Mouse (Mus musculus): ENCODE measurements around the gene Ppp2r3c.

GRCm38 (mm10) chr12:55325702-55326101, 22.9 kb upstream of the Ppp2r3c start:
- no peak for TF ChIP-seq CTCF (IDR thresholded peaks at IDR 0.05; ENCODE audit: low read depth, low read length)
- no peak for TF ChIP-seq POLR2A (IDR thresholded peaks at IDR 0.05; ENCODE audit: borderline replicate concordance, low read depth, low read length)

Measured in bone marrow macrophage, adult 2 months (primary cell).